Mouse (Mus musculus) liver, postnatal 0 days (tissue): ENCODE measurements around the gene Megf8.

Experiments
- CTCF ChIP-seq: sonication (generic); IDR thresholded peaks from 2 replicates; pipeline ENCODE4 v1.5.1; 2016; ENCODE audit warnings: antibody characterized with exemption, low read depth
- EP300 ChIP-seq: IDR thresholded peaks from 2 replicates; pipeline ENCODE4 v1.6.1; 2016; ENCODE audit warnings: antibody characterized with exemption, low read depth, mild to moderate bottlenecking

GRCm38 (mm10) chr7:25315306-25316041, 1.5 kb upstream of the Megf8 start:
- TF ChIP-seq CTCF (no peak), EP300 (no peak)
